In genomic region chr8:119568251-119568650, GRCm38 (mm10) we compare ENCODE assay signal across 25 mouse cellular contexts. TPM values are rescaled to one million over a fixed set of nuclear protein-coding genes. Genes with fewer than 3 reads are reported as not detected.
"Had no signal": no experiment of that assay in that cellular context is flagged by ENCODE, and none has a peak within 500 bp of the region (broad histone marks: within the 10 kb centered on the region; RNA-seq: fewer than 3 reads in every experiment).

No protein-coding gene starts in this region.

- H3K27ac ChIP-seq: gastrocnemius, adult 2 months; heart, embryonic 10.5 days; hindbrain, embryonic 10.5 days; hindbrain, embryonic 12.5 days; hindbrain, embryonic 14.5 days; intestine, embryonic 15.5 days; kidney, postnatal 0 days; layer of hippocampus, adult 2 months; left cerebral cortex, adult 2 months; liver, embryonic 13.5 days; liver, embryonic 15.5 days had no signal

- H3K4me2 ChIP-seq: heart, embryonic 12.5 days; hindbrain, embryonic 12.5 days; hindbrain, embryonic 14.5 days; intestine, embryonic 15.5 days; liver, embryonic 11.5 days; liver, embryonic 13.5 days; liver, embryonic 15.5 days had no signal

- DNase-seq: gastrocnemius, adult 2 months; gastrocnemius, postnatal 10 days; gastrocnemius, postnatal 25 days; heart, adult 18-20 months; heart, postnatal 10 days; heart, postnatal 4 days; liver; liver, embryonic 13.5 days had no signal

- H3K9ac ChIP-seq: heart, embryonic 12.5 days; hindbrain, embryonic 12.5 days; hindbrain, embryonic 14.5 days; intestine, embryonic 15.5 days; liver, embryonic 13.5 days; liver, embryonic 15.5 days had no signal

- H3K9me3 ChIP-seq: heart, embryonic 10.5 days; heart, embryonic 12.5 days; hindbrain, embryonic 10.5 days; hindbrain, embryonic 12.5 days; intestine, embryonic 15.5 days; liver, embryonic 13.5 days; liver, embryonic 15.5 days had no signal

- H3K27me3 ChIP-seq: heart, embryonic 12.5 days; hindbrain, embryonic 12.5 days; intestine, embryonic 15.5 days; liver, embryonic 13.5 days; liver, embryonic 15.5 days had no signal

- ATAC-seq: forebrain, embryonic 16.5 days; hindbrain, embryonic 16.5 days; intestine, embryonic 15.5 days; intestine, postnatal 0 days had no signal

- H3K4me1 ChIP-seq: intestine, embryonic 15.5 days had no signal

- H3K4me3 ChIP-seq: gastrocnemius, adult 2 months; heart, embryonic 10.5 days; heart, embryonic 12.5 days; hindbrain, embryonic 10.5 days; hindbrain, embryonic 12.5 days; intestine, embryonic 15.5 days; layer of hippocampus, adult 2 months; left cerebral cortex, adult 2 months; liver, embryonic 13.5 days; liver, embryonic 15.5 days had no signal

RNA-seq across cellular contexts. Expression of gene Dnaaf1, which starts 6.8 kb away (rescaled TPM):
- polyA plus RNA-seq: inflammation-experienced regulatory T-cells, adult 6 months had no signal

RNA-seq across cellular contexts. Expression of gene Adad2, which starts 44.3 kb away (rescaled TPM):
- polyA plus RNA-seq: forebrain, embryonic 16.5 days; frontal cortex, adult 2 months; heart, embryonic 10.5 days; heart, embryonic 12.5 days; heart, embryonic 14.5 days; hindbrain, embryonic 14.5 days; inflammation-experienced regulatory T-cells, adult 6 months; intestine, embryonic 15.5 days; kidney, postnatal 0 days; liver, embryonic 11.5 days; liver, embryonic 13.5 days; liver, embryonic 15.5 days had no signal
